Mouse (Mus musculus) neural tube, embryonic 15.5 days (tissue): ENCODE data around the gene Hist1h2aa. TPM values are rescaled to one million over a fixed set of nuclear protein-coding genes. Genes with fewer than 3 reads are reported as not detected.
A peak's percentile ranks its signal among the peaks of the same experiment; 100 is the strongest.

Experiments
- ATAC-seq: fragments of 200-750 bp; cut with Nextera tagmentation; 2 replicates; pipeline ENCODE4 v1.8.0; 2017; ENCODE audit warnings: mild to moderate bottlenecking, moderate TSS enrichment, moderate library complexity; ENCODE audit not compliant: low FRiP score
- H3K27ac ChIP-seq: fragments of 300-500 bp; sonication (generic); replicated peaks from 2 replicates; pipeline ENCODE4 v1.5.1; 2015; ENCODE audit warnings: mild to moderate bottlenecking, inconsistent platforms
- H3K27me3 ChIP-seq: fragments of 300-500 bp; sonication (generic); replicated peaks from 2 replicates; pipeline ENCODE4 v1.6.1; 2015; ENCODE audit warnings: inconsistent platforms
- H3K36me3 ChIP-seq: fragments of 300-500 bp; sonication (generic); 2 replicates; pipeline ENCODE4 v1.6.1; 2015; ENCODE audit warnings: inconsistent platforms
- H3K4me1 ChIP-seq: fragments of 300-500 bp; sonication (generic); 2 replicates; pipeline ENCODE4 v1.6.1; 2015; ENCODE audit warnings: inconsistent platforms
- H3K4me2 ChIP-seq: fragments of 300-500 bp; sonication (generic); 2 replicates; pipeline ENCODE4 v1.6.1; 2015; ENCODE audit warnings: inconsistent platforms, mild to moderate bottlenecking, moderate library complexity
- H3K4me3 ChIP-seq: fragments of 300-500 bp; sonication (generic); replicated peaks from 2 replicates; pipeline ENCODE4 v1.5.1; 2015; ENCODE audit warnings: mild to moderate bottlenecking, inconsistent platforms
- H3K9ac ChIP-seq: fragments of 300-500 bp; sonication (generic); replicated peaks from 2 replicates; pipeline ENCODE4 v1.6.1; 2015; ENCODE audit warnings: mild to moderate bottlenecking, inconsistent platforms
- H3K9me3 ChIP-seq: fragments of 300-500 bp; sonication (generic); replicated peaks from 2 replicates; pipeline ENCODE4 v1.6.1; 2016; ENCODE audit warnings: inconsistent platforms
- WGBS: fragments of 180-500 bp; shearing (Covaris S2); methylation state at CpG from one replicate; pipeline ENCODE4 v1.1.7; 2015; ENCODE audit warnings: mixed read lengths; 5-methylcytosine and 5-hydroxymethylcytosine counted together
- polyA plus RNA-seq: library from polyadenylated mRNA; unstranded; fragments of >200 nt; fragmentation: Nextera tagmentation; extraction: Ambion mirVana; gene quantifications from 2 replicates; pipeline ENCODE4 v1.2.1, GENCODE M21; 2015

Hist1h2aa gene
- polyA plus RNA-seq, 1 experiment from 2014 or later = not detected

DNA sequence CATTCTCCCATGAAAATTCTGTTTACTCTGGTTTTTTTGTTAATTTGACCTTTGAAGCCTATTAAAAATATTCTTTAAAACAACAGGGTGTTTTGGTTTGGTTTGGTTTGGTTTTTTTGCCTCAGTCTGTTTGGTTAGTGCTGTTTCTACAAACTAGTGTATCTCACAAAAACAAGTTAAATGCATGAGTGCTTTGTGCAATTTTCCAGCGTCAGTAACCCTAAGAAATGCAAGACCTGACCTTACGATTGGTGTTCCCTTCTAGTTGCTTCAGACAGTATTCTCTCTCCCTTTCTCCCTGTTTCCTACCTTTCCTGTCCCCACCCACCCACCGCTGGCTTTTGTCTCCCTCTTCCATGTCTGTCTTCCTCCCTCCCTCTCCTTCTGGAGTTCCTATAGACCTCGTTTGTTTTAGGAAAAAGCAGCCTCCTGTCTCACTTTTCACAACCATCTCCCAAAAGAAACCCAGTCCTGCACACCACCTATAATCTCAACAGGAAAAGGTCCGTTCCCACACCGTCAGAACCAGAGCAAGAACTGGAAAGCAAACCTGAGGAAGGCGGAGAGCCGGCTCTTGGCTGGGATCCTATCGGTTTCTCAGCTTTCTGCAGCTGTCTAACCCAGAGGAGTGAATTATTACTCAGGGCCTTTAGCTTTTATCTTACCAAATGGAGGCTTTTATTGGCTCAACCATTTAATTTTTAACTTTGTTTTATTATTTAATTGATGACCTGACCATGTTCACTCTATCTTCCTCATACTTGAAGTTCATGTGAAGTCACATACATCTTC, 19.7 kb upstream of the Hist1h2aa start, which contains the start of gene Slc17a4:
TSS of gene Slc17a4 (minus strand) at position 634 of the 792 bp plus-strand sequence.
- no peaks in the 10 kb centered on the region for H3K9me3 ChIP-seq
- H3K27me3 ChIP-seq = no peaks in the 10 kb centered on the region
- no peak within 1 kb of the TSS for H3K27ac ChIP-seq
- H3K4me3 ChIP-seq = no peak within 1 kb of the TSS
- WGBS = 60% methylated on average over 9 of the region's 9 CpGs
- no peak for ATAC-seq
- no peaks in the 10 kb centered on the region for H3K36me3 ChIP-seq
- no peaks in the 10 kb centered on the region for H3K4me1 ChIP-seq
- no peak within 1 kb of the TSS for H3K9ac ChIP-seq
- no peak within 1 kb of the TSS for H3K4me2 ChIP-seq

DNA sequence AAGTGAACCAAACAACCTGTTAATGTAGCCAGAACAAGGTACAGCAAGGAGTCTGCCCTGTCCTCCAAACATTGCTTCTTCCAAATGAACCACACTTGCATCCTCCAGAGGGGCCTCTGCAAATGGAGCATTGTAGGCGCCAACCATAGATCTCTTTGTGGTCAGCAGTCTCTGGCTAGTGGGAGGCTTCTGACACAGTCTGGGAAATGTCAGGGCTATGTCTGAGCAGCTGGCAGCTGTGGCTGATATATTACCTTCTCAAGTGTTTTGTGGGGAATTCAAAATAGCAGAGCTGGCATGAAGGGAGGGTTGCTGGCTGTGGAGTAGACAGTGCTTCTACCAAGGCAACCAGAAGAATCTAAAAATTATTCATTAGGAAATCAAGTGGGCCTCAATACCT, 18.1 kb upstream of the Hist1h2aa start:
- Histone ChIP-seq H3K4me2 (no peak overlapping the region), H3K27ac (no peak overlapping the region), H3K27me3 (no peaks in the 10 kb centered on the region), H3K4me1 (no peaks in the 10 kb centered on the region), H3K4me3 (no peak overlapping the region), H3K9me3 (no peaks in the 10 kb centered on the region), H3K36me3 (no peaks in the 10 kb centered on the region), H3K9ac (no peak overlapping the region)
- WGBS = 66% methylated on average over 1 of the region's 1 CpGs
- peak; percentile 35; the same call in 1 of the 2 replicates for ATAC-seq

DNA sequence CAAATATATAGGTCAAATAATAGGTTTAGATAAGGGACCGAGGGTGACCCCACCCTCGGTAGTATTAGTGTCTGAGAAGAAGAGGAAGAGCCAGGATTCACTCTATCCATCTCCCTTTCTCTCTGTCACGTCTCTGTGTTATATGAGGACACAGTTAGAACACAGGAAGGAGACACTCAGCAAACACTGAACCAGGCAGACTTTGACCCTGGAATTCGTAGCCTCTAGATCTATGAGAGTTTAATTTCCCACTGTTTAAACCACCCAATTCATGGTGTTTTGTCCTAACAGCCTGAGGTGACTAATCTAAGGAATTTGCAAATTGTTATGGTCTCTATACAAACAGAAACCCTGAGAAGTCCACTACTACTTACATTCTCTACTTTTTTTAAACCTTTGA, 16.6 kb upstream of the Hist1h2aa start:
- Histone ChIP-seq H3K9me3 (no peaks in the 10 kb centered on the region), H3K4me1 (no peaks in the 10 kb centered on the region), H3K9ac (no peak overlapping the region), H3K4me3 (no peak overlapping the region), H3K36me3 (no peaks in the 10 kb centered on the region), H3K4me2 (no peak overlapping the region), H3K27me3 (no peaks in the 10 kb centered on the region), H3K27ac (no peak overlapping the region)
- WGBS = 81% methylated on average over 4 of the region's 4 CpGs
- no peak for ATAC-seq

DNA sequence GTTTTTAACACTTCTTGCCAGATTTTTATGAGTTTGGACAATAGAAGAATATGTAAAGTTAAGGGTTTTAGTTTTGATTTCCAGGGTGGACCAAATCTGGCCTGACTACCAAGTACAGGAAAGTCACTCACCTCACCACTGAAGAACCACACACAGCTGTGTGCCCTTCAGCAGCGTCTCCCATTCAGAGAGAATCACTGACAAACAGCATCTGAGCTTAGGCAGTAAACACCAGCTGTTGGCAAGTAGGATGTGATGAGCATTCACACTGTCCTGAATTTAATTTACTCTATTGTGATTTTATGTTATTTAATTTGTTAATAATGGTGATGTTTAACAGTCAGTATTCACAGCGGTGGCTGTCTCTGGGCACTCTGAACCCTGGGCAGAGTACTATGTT, 8.5 kb upstream of the Hist1h2aa start:
- 48% methylated on average over 2 of the region's 2 CpGs for WGBS

DNA sequence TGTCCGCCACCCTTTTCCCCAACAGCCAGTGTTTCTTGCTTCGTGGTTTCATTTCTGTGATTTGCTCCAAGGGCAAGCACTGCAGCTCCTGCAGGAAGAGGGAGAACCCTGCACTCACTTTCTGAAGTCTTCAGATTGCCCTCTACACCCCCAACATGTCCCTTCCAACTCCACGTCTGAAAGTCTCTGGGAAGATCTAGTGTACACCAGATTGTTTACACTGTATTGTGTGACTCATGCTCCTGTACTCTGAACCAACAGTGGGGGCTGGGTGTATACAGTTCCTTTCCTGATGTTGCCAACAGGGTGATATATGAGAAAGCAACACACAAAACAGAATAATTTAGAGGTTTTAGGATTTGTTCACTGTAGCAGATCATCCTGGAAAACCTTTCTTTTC, 5.6 kb upstream of the Hist1h2aa start:
- no peak overlapping the region for H3K27ac ChIP-seq
- 66% methylated on average over 3 of the region's 3 CpGs for WGBS
- no peaks in the 10 kb centered on the region for H3K27me3 ChIP-seq

More for the DNA sequence above, 8.5 kb upstream of the Hist1h2aa start:
- no peaks in the 10 kb centered on the region for H3K9me3 ChIP-seq
- H3K27me3 ChIP-seq = no peaks in the 10 kb centered on the region
- H3K27ac ChIP-seq = no peak overlapping the region
- no peaks in the 10 kb centered on the region for H3K36me3 ChIP-seq
- no peak overlapping the region for H3K9ac ChIP-seq
- no peak for ATAC-seq
- H3K4me3 ChIP-seq = no peak overlapping the region
- no peaks in the 10 kb centered on the region for H3K4me1 ChIP-seq
- no peak overlapping the region for H3K4me2 ChIP-seq

DNA sequence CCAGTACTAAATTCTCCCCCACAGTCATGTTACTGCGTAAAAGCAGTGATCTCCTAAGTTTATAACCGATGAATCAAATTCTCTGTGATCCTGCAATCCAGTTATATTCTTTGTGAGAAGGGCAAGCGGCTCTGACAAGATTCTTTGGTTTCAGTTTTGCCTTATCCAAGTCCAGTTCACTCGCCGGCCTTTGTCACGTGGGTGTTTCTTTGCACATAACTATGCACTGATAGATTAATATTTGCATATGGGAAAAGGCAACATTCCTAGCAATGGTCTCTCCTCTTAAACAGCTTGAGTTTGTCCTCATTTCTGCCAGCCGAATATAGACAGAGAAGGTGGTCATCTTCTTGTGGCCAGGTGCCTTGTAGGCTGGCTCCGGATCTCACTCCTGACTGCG, 3.8 kb upstream of the Hist1h2aa start:
- Histone ChIP-seq H3K9ac (no peak overlapping the region), H3K27me3 (no peaks in the 10 kb centered on the region), H3K27ac (no peak overlapping the region), H3K4me3 (no peak overlapping the region), H3K4me1 (no peaks in the 10 kb centered on the region), H3K4me2 (no peak overlapping the region), H3K36me3 (no peaks in the 10 kb centered on the region), H3K9me3 (no peaks in the 10 kb centered on the region)
- no peak for ATAC-seq
- WGBS = 95% methylated on average over 9 of the region's 9 CpGs

More for the DNA sequence above, 5.6 kb upstream of the Hist1h2aa start:
- Histone ChIP-seq H3K9ac (no peak overlapping the region), H3K4me1 (no peaks in the 10 kb centered on the region), H3K36me3 (no peaks in the 10 kb centered on the region), H3K4me2 (no peak overlapping the region), H3K4me3 (no peak overlapping the region), H3K9me3 (no peaks in the 10 kb centered on the region)
- ATAC-seq = no peak

DNA sequence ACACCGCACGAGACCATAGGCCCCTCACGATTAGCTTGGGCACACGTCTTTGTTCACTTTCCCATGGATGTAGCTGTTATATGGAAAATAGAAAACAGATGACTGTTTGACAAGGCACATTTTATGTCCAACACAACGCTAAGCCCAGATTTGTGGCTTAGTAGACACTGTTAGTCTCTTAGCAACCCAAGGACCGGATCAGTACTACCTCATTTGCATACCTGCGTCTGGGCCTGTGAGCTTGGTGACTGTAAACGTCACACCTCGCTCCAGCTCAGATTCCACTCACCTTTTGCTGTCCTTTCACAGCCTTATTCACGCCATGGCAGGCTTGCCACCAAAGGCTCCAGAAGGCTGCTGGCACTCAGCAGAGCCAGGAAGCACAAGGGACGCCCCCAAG, 3.4 kb upstream of the Hist1h2aa start:
- WGBS = 79% methylated on average over 11 of the region's 11 CpGs

DNA sequence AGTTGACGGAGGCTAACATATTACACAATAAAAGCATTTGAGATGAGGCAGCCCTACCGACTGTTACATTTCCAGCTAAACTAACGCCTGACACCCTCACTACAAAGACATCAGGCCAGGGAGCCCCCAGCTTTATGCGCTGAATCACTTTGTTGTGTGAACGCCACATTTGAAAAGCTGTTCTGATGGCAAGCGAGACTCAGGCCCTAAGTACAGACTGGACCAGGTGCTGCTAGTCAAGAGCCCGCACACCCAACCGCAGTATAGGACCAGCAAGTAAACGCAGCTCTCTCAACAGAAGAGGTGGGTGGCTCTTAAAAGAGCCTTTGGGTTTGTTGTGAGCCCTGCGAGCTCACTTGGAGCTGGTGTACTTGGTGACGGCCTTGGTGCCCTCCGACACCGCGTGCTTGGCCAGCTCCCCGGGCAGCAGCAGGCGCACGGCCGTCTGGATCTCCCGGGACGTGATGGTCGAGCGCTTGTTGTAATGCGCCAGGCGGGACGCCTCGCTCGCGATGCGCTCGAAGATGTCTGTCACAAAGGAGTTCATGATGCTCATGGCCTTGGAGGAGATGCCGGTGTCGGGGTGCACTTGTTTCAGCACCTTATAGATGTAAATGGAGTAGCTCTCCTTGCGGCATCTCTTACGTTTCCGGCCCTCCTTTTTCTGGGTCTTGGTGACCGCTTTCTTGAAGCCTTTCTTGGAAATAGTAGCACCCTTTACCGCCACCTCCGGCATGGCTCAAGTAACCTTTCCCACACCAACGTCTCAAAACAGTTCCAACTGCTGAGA, 646 bp upstream of the Hist1h2aa start, which contains the start of gene Hist1h2ba:
TSS of gene Hist1h2ba (minus strand) at position 736 of the 790 bp plus-strand sequence.
- 95% methylated on average over 39 of the region's 39 CpGs for WGBS
- Histone ChIP-seq H3K9ac (no peak within 1 kb of the TSS), H3K27ac (no peak within 1 kb of the TSS), H3K4me1 (no peaks in the 10 kb centered on the region), H3K27me3 (no peaks in the 10 kb centered on the region), H3K4me2 (no peak within 1 kb of the TSS), H3K36me3 (no peaks in the 10 kb centered on the region), H3K4me3 (no peak within 1 kb of the TSS), H3K9me3 (no peaks in the 10 kb centered on the region)
- ATAC-seq = no peak

More for the DNA sequence above, 3.4 kb upstream of the Hist1h2aa start:
- H3K36me3 ChIP-seq = no peaks in the 10 kb centered on the region
- no peak for ATAC-seq
- no peak overlapping the region for H3K9ac ChIP-seq
- no peak overlapping the region for H3K27ac ChIP-seq
- H3K27me3 ChIP-seq = no peaks in the 10 kb centered on the region
- H3K4me2 ChIP-seq = no peak overlapping the region
- no peaks in the 10 kb centered on the region for H3K9me3 ChIP-seq
- H3K4me1 ChIP-seq = no peaks in the 10 kb centered on the region
- H3K4me3 ChIP-seq = no peak overlapping the region

DNA sequence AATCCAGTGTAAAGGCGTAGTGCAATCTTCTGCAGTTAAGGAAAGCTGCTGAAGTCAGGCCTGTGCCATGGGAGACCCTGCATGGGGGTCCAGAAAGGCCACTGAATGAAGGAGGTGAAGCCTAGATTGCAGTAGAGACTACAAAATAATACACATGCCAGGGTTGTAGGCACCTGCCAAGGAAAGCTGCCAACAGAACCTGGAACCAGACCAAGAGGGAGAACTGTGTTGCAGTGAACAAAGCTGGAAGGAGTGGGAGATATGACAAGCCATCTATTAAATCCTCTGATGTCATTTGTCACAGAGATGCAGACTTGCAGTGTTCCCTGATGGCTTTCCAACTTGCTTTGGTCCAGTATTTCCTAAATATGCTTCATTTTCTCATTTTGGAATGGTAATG, 4.4 kb downstream of the Hist1h2aa start:
- 93% methylated on average over 1 of the region's 1 CpGs for WGBS
- no peaks in the 10 kb centered on the region for H3K9me3 ChIP-seq
- no peak overlapping the region for H3K4me2 ChIP-seq
- no peaks in the 10 kb centered on the region for H3K4me1 ChIP-seq
- no peak overlapping the region for H3K9ac ChIP-seq
- H3K27me3 ChIP-seq = no peaks in the 10 kb centered on the region
- ATAC-seq = no peak
- no peak overlapping the region for H3K27ac ChIP-seq
- H3K36me3 ChIP-seq = no peaks in the 10 kb centered on the region
- H3K4me3 ChIP-seq = no peak overlapping the region

DNA sequence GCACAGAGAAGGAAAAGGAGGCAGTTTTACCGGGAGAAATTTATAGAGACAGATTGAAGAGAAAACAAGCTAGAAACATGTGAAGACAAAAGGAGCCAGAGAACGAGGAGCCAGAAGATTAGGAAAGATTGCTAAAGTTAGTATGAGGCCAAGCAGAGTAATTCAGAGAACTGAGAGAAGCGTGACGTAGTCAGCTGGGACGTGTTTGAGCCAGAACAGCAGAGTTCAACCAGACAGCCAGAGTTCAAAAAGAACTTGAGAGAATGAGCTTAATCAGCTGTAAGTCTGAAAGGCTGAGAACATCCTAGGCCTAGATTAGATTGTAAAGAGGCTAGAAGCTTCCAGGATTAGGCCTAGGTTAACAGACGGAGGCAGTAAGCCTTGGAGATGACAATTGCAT, 6.0 kb downstream of the Hist1h2aa start:
- no peak for ATAC-seq
- H3K27ac ChIP-seq = no peak overlapping the region
- H3K4me3 ChIP-seq = no peak overlapping the region
- no peaks in the 10 kb centered on the region for H3K36me3 ChIP-seq
- H3K4me1 ChIP-seq = no peaks in the 10 kb centered on the region
- H3K9me3 ChIP-seq = no peaks in the 10 kb centered on the region
- no peak overlapping the region for H3K9ac ChIP-seq
- H3K27me3 ChIP-seq = no peaks in the 10 kb centered on the region
- no peak overlapping the region for H3K4me2 ChIP-seq
- 54% methylated on average over 6 of the region's 6 CpGs for WGBS

DNA sequence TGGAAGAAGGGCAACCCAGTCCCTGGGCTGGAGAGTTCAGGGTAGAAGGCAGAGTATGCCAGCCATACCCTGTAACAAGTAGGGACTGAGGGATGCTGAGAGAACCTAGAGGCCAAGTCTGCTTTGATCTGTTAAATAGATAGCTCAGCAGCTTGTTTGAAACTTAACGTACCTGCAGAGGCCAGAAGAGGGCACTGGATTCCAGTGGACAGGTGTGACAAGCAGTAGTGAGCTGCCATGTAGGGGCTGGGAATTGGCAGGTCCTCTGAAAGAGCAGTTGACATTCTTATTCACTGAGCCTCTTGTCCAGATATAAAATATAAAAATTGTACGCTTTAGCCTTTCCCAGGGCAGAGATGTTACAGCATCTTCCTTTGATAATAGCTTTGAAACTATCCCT, 8.6 kb downstream of the Hist1h2aa start:
- Histone ChIP-seq H3K4me1 (no peaks in the 10 kb centered on the region), H3K27me3 (no peaks in the 10 kb centered on the region), H3K4me3 (no peak overlapping the region), H3K4me2 (no peak overlapping the region), H3K36me3 (no peaks in the 10 kb centered on the region), H3K9me3 (no peaks in the 10 kb centered on the region), H3K9ac (no peak overlapping the region), H3K27ac (no peak overlapping the region)
- 61% methylated on average over 2 of the region's 2 CpGs for WGBS
- no peak; the same call in 1 of the 2 replicates for ATAC-seq

DNA sequence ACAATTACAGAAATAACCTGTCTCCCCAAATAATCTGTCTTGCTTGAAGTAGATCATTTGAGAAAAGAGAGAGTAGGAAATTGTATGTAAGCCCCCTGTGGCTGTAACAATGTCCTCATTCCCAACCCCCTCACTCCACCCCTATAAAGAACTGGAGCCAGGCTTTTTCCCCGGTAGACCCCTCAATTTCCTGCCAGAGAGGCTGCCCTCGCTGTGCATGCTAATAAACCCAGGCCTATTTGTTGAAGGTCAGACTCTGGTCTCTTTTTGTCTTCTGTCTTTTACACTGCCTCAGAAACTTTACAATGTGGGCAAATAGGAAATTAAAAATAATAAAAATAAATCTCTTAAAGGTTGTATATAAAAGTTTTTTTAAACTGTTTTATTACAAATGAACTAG, 12.0 kb downstream of the Hist1h2aa start:
- WGBS = 10% methylated on average over 2 of the region's 2 CpGs
- Histone ChIP-seq H3K9me3 (no peaks in the 10 kb centered on the region), H3K4me2 (no peak overlapping the region), H3K36me3 (no peaks in the 10 kb centered on the region), H3K4me3 (no peak overlapping the region), H3K9ac (no peak overlapping the region), H3K27me3 (no peaks in the 10 kb centered on the region), H3K27ac (no peak overlapping the region), H3K4me1 (peaks cover 4% of the 10 kb centered on the region; the same call in 1 of the 2 replicates)
- no peak for ATAC-seq
